Mouse (Mus musculus) thymus, postnatal 14 days (tissue): Measurements from ENCODE around the gene Serpine1.

Experiments used
- DNase-seq: peaks from one replicate; pipeline ENCODE4 v3.0.0; 2021

The Serpine1 gene

GRCm38 (mm10) chr5:137095135-137095534, 23.1 kb upstream of the Serpine1 start:
- no peak for DNase-seq

- no peak for DNase-seq
Measured at GRCm38 (mm10) chr5:137093720-137094119, 21.7 kb upstream of the Serpine1 start.

- no peak for DNase-seq
Measured at GRCm38 (mm10) chr5:137091560-137091959, 19.5 kb upstream of the Serpine1 start.

GRCm38 (mm10) chr5:137090870-137091269, 18.8 kb upstream of the Serpine1 start:
- DNase-seq = no peak

- no peak for DNase-seq
Measured at GRCm38 (mm10) chr5:137087410-137087809, 15.3 kb upstream of the Serpine1 start.

- DNase-seq = no peak
Measured at GRCm38 (mm10) chr5:137085731-137086130, 13.7 kb upstream of the Serpine1 start.

- DNase-seq = no peak
Measured at GRCm38 (mm10) chr5:137085021-137085420, 13.0 kb upstream of the Serpine1 start.

- DNase-seq = no peak
Measured at GRCm38 (mm10) chr5:137083051-137083450, 11.0 kb upstream of the Serpine1 start.

GRCm38 (mm10) chr5:137079849-137080248, 7.8 kb upstream of the Serpine1 start:
- DNase-seq = no peak

GRCm38 (mm10) chr5:137078616-137079015, 6.5 kb upstream of the Serpine1 start:
- no peak for DNase-seq

- DNase-seq = no peak
Measured at GRCm38 (mm10) chr5:137078041-137078440, 6.0 kb upstream of the Serpine1 start.

GRCm38 (mm10) chr5:137077187-137077586, 5.1 kb upstream of the Serpine1 start:
- no peak for DNase-seq

GRCm38 (mm10) chr5:137076191-137076930, 4.3 kb upstream of the Serpine1 start:
- no peak for DNase-seq

- DNase-seq = no peak
Measured at GRCm38 (mm10) chr5:137075726-137076125, 3.7 kb upstream of the Serpine1 start.

- no peak for DNase-seq
Measured at GRCm38 (mm10) chr5:137074191-137074651, 2.2 kb upstream of the Serpine1 start.

GRCm38 (mm10) chr5:137073141-137073540, 1.1 kb upstream of the Serpine1 start:
- DNase-seq = no peak

- DNase-seq = no peak
Measured at GRCm38 (mm10) chr5:137070881-137071605, 1.0 kb downstream of the Serpine1 start.

- peak; percentile 39 for DNase-seq
Measured at GRCm38 (mm10) chr5:137068711-137069110, 3.4 kb downstream of the Serpine1 start.

- DNase-seq = no peak
Measured at GRCm38 (mm10) chr5:137065923-137066322, 6.1 kb downstream of the Serpine1 start.

GRCm38 (mm10) chr5:137065454-137065853, 6.6 kb downstream of the Serpine1 start:
- no peak for DNase-seq

- no peak for DNase-seq
Measured at GRCm38 (mm10) chr5:137062601-137063000, 9.5 kb downstream of the Serpine1 start.

- peak; percentile 63 for DNase-seq
Measured at GRCm38 (mm10) chr5:137061809-137062481, 10.1 kb downstream of the Serpine1 start.

GRCm38 (mm10) chr5:137054873-137055272, 17.2 kb downstream of the Serpine1 start:
- DNase-seq = no peak

GRCm38 (mm10) chr5:137054299-137054698, 17.8 kb downstream of the Serpine1 start:
- no peak for DNase-seq
